Mouse (Mus musculus) kidney, adult 2 months (tissue): ENCODE data around the gene Borcs7. TPM values are rescaled to one million over a fixed set of nuclear protein-coding genes. Genes with fewer than 3 reads are reported as not detected.

Experiments
- DNase-seq: peaks from one replicate; pipeline ENCODE4 v3.0.0; 2021
- H3K27ac ChIP-seq: fragments of 200-500 bp; 2 replicates; pipeline ENCODE4 v1.5.1; 2012; ENCODE audit warnings: low read depth, low read length, control low read depth, inconsistent platforms; ENCODE audit not compliant: insufficient read depth
- H3K27me3 ChIP-seq: fragments of 200-500 bp; replicated peaks from 2 replicates; pipeline ENCODE4 v1.6.1; 2012; ENCODE audit warnings: mild to moderate bottlenecking, moderate library complexity, low read length, inconsistent platforms; ENCODE audit not compliant: control insufficient read depth, insufficient read depth
- H3K36me3 ChIP-seq: fragments of 200-500 bp; 2 replicates; pipeline ENCODE4 v1.6.1; 2012; ENCODE audit warnings: mild to moderate bottlenecking, moderate library complexity, low read length, inconsistent platforms; ENCODE audit not compliant: control insufficient read depth, insufficient read depth
- H3K4me1 ChIP-seq: fragments of 200-500 bp; 2 replicates; pipeline ENCODE4 v1.6.1; 2011; ENCODE audit warnings: low read length; ENCODE audit not compliant: control insufficient read depth, insufficient read depth
- H3K4me3 ChIP-seq: fragments of 200-500 bp; 2 replicates; pipeline ENCODE4 v1.5.1; 2011; ENCODE audit warnings: mild to moderate bottlenecking, low read depth, low read length, control low read depth; ENCODE audit not compliant: insufficient read depth
- CTCF ChIP-seq: fragments of 200-500 bp; conservative IDR thresholded peaks from 2 replicates; pipeline ENCODE4 v1.5.1; 2011; ENCODE audit warnings: low read depth, mild to moderate bottlenecking, control low read depth, low read length, moderate library complexity, mixed read lengths; ENCODE audit not compliant: insufficient read depth, insufficient read length
- POLR2A ChIP-seq: fragments of 200-500 bp; IDR thresholded peaks from one replicate; pipeline ENCODE4 v1.6.1; 2011; ENCODE audit warnings: low read depth, low read length, control low read depth
- whole genome bisulfite sequencing: fragments of 180-500 bp; shearing (Covaris S2); methylation state at CpG from one replicate; pipeline ENCODE4 v1.1.7; 2018; 5-methylcytosine and 5-hydroxymethylcytosine counted together
- polyA plus RNA-seq: library from polyadenylated mRNA; depleted of rRNA; stranded (reverse); fragments of >200 nt; gene quantifications from 2 replicates; pipeline ENCODE4 v1.2.3, GENCODE M21; 2012

Borcs7 gene
- polyA plus RNA-seq, 1 experiment = 6.0 TPM

DNA sequence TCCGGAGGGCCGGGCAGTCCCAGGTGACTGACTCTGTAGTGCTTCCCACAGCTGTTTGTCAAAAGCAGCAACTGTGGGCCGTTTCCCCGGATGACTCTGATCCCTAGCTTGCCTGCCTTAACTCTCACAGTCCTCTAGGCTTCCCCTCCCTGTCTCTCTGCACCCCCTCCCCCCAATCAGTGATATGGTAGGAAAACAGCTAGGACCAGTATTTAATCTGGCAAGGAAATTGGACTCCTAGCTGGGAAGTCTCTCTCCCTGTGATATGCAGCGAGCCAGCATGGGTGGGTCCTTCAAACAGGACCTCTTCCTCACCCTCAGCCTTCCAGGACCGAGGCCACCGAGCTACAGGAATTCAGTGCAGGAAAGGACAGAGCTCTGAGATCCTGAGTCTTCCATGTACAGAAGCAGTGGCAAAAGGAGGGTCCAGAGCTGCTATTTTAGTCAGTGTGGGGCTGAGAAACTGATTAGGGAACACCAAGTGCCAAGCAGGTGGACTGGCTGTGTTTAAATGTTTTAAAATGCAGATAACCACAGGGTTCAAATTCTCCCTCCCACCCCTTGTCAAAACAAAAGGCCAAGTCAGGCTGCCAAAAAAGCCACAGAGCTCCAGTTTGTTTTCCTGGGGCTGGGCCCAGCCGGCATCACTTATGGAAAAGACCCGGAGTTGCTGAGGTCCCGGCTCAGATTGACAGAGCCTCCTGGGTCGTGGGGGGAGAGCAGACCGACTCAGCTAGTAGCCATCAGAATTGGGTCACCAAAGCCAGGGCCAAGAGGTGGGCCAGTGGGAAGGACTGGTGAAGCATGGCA, 44.7 kb upstream of the Borcs7 start:
- H3K36me3 ChIP-seq = no peaks in the 10 kb centered on the region; the same call in 1 of the 2 replicates
- no peak overlapping the region for H3K4me3 ChIP-seq
- WGBS = 21% methylated on average over 12 of the region's 12 CpGs
- TF ChIP-seq CTCF (no peak; the same call in 1 of the 2 replicates), POLR2A (no peak)
- peak overlapping the region; percentile 94 for H3K27ac ChIP-seq
- H3K27me3 ChIP-seq = no peaks in the 10 kb centered on the region
- peak; percentile 82 for DNase-seq
- H3K4me1 ChIP-seq = peaks cover 51% of the 10 kb centered on the region

DNA sequence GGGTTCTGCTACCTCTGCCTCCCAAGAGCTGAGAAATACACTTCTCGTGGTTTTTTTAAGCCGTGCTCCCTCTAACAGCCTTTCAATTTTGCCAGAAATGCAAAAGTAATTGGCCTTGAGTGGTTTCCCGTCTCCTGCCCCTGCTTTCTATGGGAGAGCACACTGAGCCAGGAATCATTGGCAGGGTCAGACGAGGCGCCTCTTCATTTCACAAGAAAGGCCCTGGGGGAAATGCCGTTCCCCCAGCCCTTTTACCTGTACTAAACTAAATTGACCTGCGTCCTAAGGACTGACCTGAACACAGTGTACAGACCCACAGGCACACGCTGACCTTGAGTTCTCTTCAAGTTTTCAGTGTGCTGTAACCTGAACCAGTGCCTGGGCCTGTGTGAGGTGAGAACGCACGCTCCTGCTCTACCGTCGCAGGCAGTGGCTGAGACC, 43.6 kb upstream of the Borcs7 start:
- no peak for TF ChIP-seq POLR2A
- no peak for TF ChIP-seq CTCF
- Histone ChIP-seq H3K4me1 (peaks cover 43% of the 10 kb centered on the region), H3K36me3 (no peaks in the 10 kb centered on the region; the same call in 1 of the 2 replicates), H3K4me3 (no peak overlapping the region), H3K27ac (peak overlapping the region; percentile 94), H3K27me3 (no peaks in the 10 kb centered on the region)
- 47% methylated on average over 12 of the region's 12 CpGs for WGBS
- DNase-seq = peak; percentile 83

DNA sequence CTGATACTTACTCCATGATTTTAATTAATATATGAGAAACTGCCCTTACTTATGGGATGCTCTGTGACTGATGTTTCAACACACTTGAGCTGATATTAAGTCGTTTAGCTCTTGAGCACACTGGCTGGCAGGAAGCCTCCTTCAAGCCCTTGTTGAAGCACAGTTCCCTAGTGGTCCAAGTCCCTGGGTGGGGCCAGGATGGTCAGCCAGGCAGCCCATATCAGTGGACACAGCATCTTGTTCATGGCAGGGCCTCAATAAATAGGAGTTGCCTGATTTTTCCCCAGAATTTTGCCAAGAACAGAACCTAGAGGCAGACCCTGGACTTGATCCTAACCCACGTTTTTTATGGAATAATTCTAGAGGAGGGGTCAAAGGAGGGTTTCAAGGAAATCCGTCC, 42.5 kb upstream of the Borcs7 start:
- TF ChIP-seq CTCF (no peak), POLR2A (no peak)
- 49% methylated on average over 3 of the region's 3 CpGs for WGBS

DNA sequence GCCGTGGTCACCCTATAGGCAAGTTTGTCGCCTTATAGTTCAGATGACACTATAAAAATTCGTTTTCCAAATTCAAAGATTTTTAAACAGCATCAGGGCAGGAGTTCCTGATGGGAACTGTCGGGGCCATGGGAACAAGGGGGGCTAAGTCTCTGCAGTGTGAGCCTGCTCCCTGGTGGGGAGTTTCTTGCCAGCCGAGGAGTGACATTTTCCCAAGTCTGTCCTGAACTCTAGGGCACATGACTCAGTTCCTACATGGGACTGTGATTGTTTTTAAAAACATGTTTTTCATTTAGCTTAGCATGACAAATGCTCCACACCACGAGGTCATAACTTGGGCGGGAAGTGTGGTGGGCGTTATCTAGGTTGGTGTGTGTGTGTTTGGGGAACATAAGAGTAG, 41.9 kb upstream of the Borcs7 start:
- no peak for DNase-seq
- TF ChIP-seq POLR2A (no peak), CTCF (0 out of 2 replicates have a peak, but pooled peaks have one; percentile 19)

More for the DNA sequence above, 42.5 kb upstream of the Borcs7 start:
- Histone ChIP-seq H3K36me3 (no peaks in the 10 kb centered on the region; the same call in 1 of the 2 replicates), H3K27me3 (no peaks in the 10 kb centered on the region), H3K27ac (peak overlapping the region; percentile 49), H3K4me3 (no peak overlapping the region), H3K4me1 (peaks cover 32% of the 10 kb centered on the region)
- no peak for DNase-seq

DNA sequence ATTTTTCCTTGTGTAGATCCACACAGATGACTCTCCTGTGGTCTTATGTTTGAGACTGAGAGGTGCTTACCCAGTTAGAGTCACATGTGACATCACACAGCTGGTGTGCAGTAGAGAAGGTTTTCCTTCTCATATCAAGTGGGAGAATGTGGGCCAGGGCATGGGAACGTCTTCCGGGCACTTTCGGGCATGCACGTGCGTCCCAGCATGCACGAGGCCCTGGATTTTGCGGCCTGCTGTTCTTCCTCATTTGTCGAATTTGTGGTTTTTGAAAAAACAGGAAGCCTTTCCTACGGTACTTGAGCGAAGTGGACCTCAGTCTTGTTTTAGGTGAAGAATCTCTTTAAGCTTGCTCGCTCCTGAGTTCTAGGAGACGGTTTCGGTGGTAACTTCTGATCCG, 41.1 kb upstream of the Borcs7 start:
- no peak overlapping the region for H3K27ac ChIP-seq
- TF ChIP-seq POLR2A = no peak
- TF ChIP-seq CTCF = no peak
- DNase-seq = no peak
- H3K4me3 ChIP-seq = no peak overlapping the region
- no peaks in the 10 kb centered on the region for H3K27me3 ChIP-seq
- no peaks in the 10 kb centered on the region; the same call in 1 of the 2 replicates for H3K36me3 ChIP-seq
- 92% methylated on average over 14 of the region's 14 CpGs for WGBS
- H3K4me1 ChIP-seq = peaks cover 23% of the 10 kb centered on the region

More for the DNA sequence above, 41.9 kb upstream of the Borcs7 start:
- H3K27me3 ChIP-seq = no peaks in the 10 kb centered on the region
- WGBS = 68% methylated on average over 8 of the region's 8 CpGs
- peaks cover 28% of the 10 kb centered on the region for H3K4me1 ChIP-seq
- H3K27ac ChIP-seq = no peak overlapping the region
- no peaks in the 10 kb centered on the region; the same call in 1 of the 2 replicates for H3K36me3 ChIP-seq
- no peak overlapping the region for H3K4me3 ChIP-seq

DNA sequence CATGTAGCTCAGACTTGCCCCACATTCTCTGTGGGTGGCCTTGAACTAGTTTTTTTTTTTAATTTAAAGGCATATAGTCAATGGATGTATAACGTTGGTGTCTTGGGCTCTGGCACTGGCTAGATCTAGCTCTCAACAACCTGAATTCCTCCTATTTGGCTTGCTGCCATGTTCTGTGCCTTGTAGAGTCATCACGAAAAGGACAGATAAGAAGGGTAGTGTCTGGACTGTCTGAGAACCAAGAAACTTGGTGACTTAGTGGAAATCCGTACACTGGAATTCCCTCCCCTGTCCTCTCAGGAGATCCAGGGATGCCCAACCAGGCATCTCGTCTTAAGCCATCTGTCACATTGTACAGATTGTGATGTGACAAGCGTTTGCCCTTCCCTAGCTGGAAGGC, 36.5 kb upstream of the Borcs7 start:
- Histone ChIP-seq H3K4me1 (no peaks in the 10 kb centered on the region), H3K27ac (no peak overlapping the region), H3K36me3 (peaks cover 8% of the 10 kb centered on the region), H3K27me3 (no peaks in the 10 kb centered on the region), H3K4me3 (no peak overlapping the region)
- no peak for DNase-seq
- TF ChIP-seq POLR2A = no peak
- no peak for TF ChIP-seq CTCF
- 76% methylated on average over 5 of the region's 5 CpGs for WGBS

DNA sequence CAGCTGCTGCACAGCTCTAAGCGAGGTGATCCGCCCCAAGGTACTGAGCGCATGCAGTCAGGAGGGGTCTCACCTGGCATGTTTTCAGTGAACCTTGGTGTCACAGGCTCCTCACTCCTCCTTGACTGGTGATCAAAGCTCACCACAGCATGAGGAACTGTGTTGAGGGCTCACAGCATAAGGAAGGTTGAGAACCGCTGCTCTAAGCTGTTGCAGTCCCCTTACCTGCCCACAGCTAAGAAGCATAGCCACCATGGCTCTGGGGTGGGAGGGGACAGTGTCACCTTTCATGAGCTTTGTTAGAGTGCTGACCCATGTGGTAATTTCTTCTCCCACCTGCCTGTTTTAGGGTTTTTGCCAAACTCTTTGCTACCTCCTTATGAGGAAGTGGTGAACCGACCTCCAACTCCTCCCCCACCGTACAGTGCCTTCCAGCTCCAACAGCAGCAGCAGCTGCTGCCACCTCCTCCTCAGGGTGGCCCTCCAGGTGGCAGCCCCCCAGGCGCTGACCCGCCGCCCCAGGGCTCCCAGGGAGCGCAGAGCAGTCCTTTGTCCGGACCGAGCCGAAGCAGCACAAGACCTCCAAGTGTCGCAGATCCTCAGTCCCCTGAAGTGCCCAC, 36.0 kb upstream of the Borcs7 start:
- no peak for DNase-seq
- Histone ChIP-seq H3K4me3 (no peak overlapping the region), H3K36me3 (peaks cover 8% of the 10 kb centered on the region), H3K27me3 (no peaks in the 10 kb centered on the region), H3K4me1 (no peaks in the 10 kb centered on the region), H3K27ac (no peak overlapping the region)
- TF ChIP-seq POLR2A (no peak), CTCF (no peak)
- WGBS = 88% methylated on average over 14 of the region's 14 CpGs
